In the genomic region with DNA sequence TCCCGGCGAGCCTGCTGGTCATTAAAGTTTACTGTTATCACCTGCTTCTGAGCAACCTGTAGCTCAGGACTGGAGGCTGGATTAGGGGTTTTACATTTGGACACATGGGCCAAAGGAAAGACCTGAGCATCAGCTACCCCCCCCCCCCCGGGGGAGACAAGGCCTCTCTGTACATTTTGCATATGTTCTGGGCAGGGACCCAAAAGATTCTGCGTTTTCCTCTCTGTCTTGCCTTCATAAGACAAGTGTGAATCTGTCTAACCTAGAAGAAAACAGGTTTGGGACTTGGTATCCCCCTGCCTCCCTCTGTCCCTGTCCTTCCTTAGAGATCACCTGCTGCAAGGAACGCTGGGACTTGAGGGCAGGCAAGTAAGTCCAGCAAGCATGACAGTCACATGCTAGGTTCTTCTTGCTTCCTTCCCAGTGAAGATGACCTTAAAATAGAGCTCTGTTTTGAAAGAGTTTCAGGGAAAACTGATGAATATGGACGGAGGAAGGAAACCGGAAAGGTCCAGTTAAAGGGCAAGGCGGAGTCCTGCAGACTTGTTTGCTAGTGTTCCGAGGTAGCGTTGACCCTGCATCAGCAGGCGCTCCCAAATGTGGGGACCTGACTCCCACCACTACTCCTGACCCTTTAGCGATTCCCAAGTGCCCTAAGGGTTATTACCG, we compare ENCODE assay signal across 11 mouse cellular contexts. TPM values are rescaled to one million over a fixed set of nuclear protein-coding genes. Genes with fewer than 3 reads are reported as not detected.
DNase-seq lines count a peak whose midpoint lies in the region; ATAC-seq and TF ChIP-seq lines count a peak whose summit lies in the region.
"Had no signal": no experiment of that assay in that cellular context is flagged by ENCODE, and none has a peak within 500 bp of the region (broad histone marks: within the 10 kb centered on the region; RNA-seq: fewer than 3 reads in every experiment).

No protein-coding gene starts in this region.

- no peaks in the 10 kb centered on the region for H3K79me2 ChIP-seq in CH12.LX (replicated peaks; ENCODE audit: control insufficient read depth, extremely low read depth, insufficient read depth, poor library complexity, severe bottlenecking)

- H3K4me2 ChIP-seq in kidney, embryonic 16.5 days (replicated peaks; ENCODE audit: low read depth, low read length) = no peak overlapping the region
- H3K4me2 ChIP-seq in CH12.LX (ENCODE audit: insufficient read depth, low read depth, poor library complexity, severe bottlenecking) = no peak overlapping the region
- H3K4me2 ChIP-seq in heart, embryonic 15.5 days = peak overlapping the region; percentile 56; the same call in 1 of the 2 replicates

- no peak overlapping the region for H3K9ac ChIP-seq in kidney, embryonic 16.5 days (replicated peaks; ENCODE audit: low read length)
- H3K9ac ChIP-seq in CH12.LX (ENCODE audit: insufficient read depth, low read depth) = no peak overlapping the region
- H3K9ac ChIP-seq in heart, embryonic 15.5 days = no peak overlapping the region

- TF ChIP-seq POLR2A in CH12.LX (IDR thresholded peaks at IDR 0.05; ENCODE audit: low read depth, low read length) = no peak
- no peak for TF ChIP-seq POLR2A in bone marrow macrophage, adult 2 months (IDR thresholded peaks at IDR 0.05; ENCODE audit: borderline replicate concordance, low read depth, low read length)

- H3K36me3 ChIP-seq in kidney, embryonic 16.5 days (ENCODE audit: insufficient read depth, low read length) = no peaks in the 10 kb centered on the region
- no peaks in the 10 kb centered on the region for H3K36me3 ChIP-seq in CH12.LX (replicated peaks in 1 of 2; ENCODE audit: control insufficient read depth in 1 of 2, insufficient read depth in 1 of 2, low read length in 1 of 2)
- H3K36me3 ChIP-seq in heart, embryonic 15.5 days = no peaks in the 10 kb centered on the region

- TF ChIP-seq EP300 in CH12.LX (IDR thresholded peaks at IDR 0.05; ENCODE audit: low read length) = no peak

- DNase-seq in kidney, postnatal 14 days = no peak
- peak; percentile 34 for DNase-seq in CH12.LX (ENCODE audit: extremely low read depth)
- no peak for DNase-seq in B cell, adult 2 months
- DNase-seq in retina, postnatal 1 day = no peak
- DNase-seq: adrenal gland, postnatal 14 days; gastrocnemius, postnatal 14 days; kidney, adult 11 months; thymus, postnatal 4 days had no signal

- H3K4me3 ChIP-seq in kidney, embryonic 16.5 days (ENCODE audit: low read length) = no peak overlapping the region
- H3K4me3 ChIP-seq in CH12.LX (replicated peaks in 1 of 3; ENCODE audit: low read depth in 2 of 3, low read length in 2 of 3, poor library complexity in 1 of 3) = no peak overlapping the region
- no peak overlapping the region for H3K4me3 ChIP-seq in bone marrow macrophage, adult 2 months (ENCODE audit: insufficient read depth, low read length)
- H3K4me3 ChIP-seq in heart, embryonic 15.5 days = no peak overlapping the region

- H3K4me1 ChIP-seq in kidney, embryonic 16.5 days (ENCODE audit: insufficient read depth, low read length) = peaks cover 9% of the 10 kb centered on the region
- peaks cover 6 to 49% of the 10 kb centered on the region in 2 experiments; a peak in 3 of 4 replicates for H3K4me1 ChIP-seq in CH12.LX (ENCODE audit: control insufficient read depth in 1 of 2, insufficient read depth in 2 of 2)
- H3K4me1 ChIP-seq in bone marrow macrophage, adult 2 months (ENCODE audit: control insufficient read depth, insufficient read depth, low read length) = peaks cover 22% of the 10 kb centered on the region
- H3K4me1 ChIP-seq in heart, embryonic 15.5 days (replicated peaks) = peaks cover 53% of the 10 kb centered on the region

- no peak for TF ChIP-seq RAD21 in CH12.LX (IDR thresholded peaks at IDR 0.05; ENCODE audit: low read depth, low read length)

- H3K27ac ChIP-seq in kidney, embryonic 16.5 days (ENCODE audit: low read length) = peak overlapping the region; percentile 49
- H3K27ac ChIP-seq in CH12.LX (ENCODE audit: insufficient read depth, low read depth) = no peak overlapping the region
- H3K27ac ChIP-seq in bone marrow macrophage, adult 2 months (ENCODE audit: insufficient read depth, low read depth, low read length) = peak overlapping the region; percentile 27
- H3K27ac ChIP-seq in heart, embryonic 15.5 days = peak overlapping the region; percentile 95

- TF ChIP-seq CTCF in CH12.LX (conservative IDR thresholded peaks at IDR 0.05 in 1 of 2, IDR thresholded peaks at IDR 0.05 in 1 of 2; ENCODE audit: low read depth in 2 of 2, low read length in 2 of 2) = no peak
- TF ChIP-seq CTCF in bone marrow macrophage, adult 2 months (IDR thresholded peaks at IDR 0.05; ENCODE audit: low read depth, low read length) = no peak

- in situ Hi-C loops in CH12.LX (cut with MboI; ENCODE audit: low pct_ligation_motif_present, low pct_unique_long_range_greater_than_20kb, low sequenced_read_pairs) = loop anchor here (10.0 kb wide), 1 partner anchor 360 kb away; no protein-coding TSS in a partner anchor

- no peaks in the 10 kb centered on the region for H3K9me3 ChIP-seq in kidney, embryonic 16.5 days (ENCODE audit: low read length)
- H3K9me3 ChIP-seq in CH12.LX (replicated peaks; ENCODE audit: low read length) = no peaks in the 10 kb centered on the region
- no peaks in the 10 kb centered on the region for H3K9me3 ChIP-seq in heart, embryonic 15.5 days (replicated peaks)

- dilution Hi-C loops in CH12.LX (cut with MboI; ENCODE audit: extremely low pct_ligation_motif_present, extremely low pct_unique_long_range_greater_than_20kb, low sequenced_read_pairs) = no loop called here

- WGBS in kidney, embryonic 16.5 days = 60% methylated on average over 13 of the region's 13 CpGs
- WGBS in heart, embryonic 15.5 days = 64% methylated on average over 13 of the region's 13 CpGs

- no peak for ATAC-seq in kidney, embryonic 16.5 days (ENCODE audit: low FRiP score, low TSS enrichment)
- ATAC-seq in heart, embryonic 15.5 days (replicated peaks; ENCODE audit: insufficient number of reproducible peaks, insufficient read depth, low FRiP score, low read depth) = no peak

- H3K27me3 ChIP-seq in kidney, embryonic 16.5 days (ENCODE audit: insufficient read depth, low read length) = no peaks in the 10 kb centered on the region
- no peaks in the 10 kb centered on the region for H3K27me3 ChIP-seq in CH12.LX (replicated peaks)
- no peaks in the 10 kb centered on the region for H3K27me3 ChIP-seq in heart, embryonic 15.5 days

TF ChIP-seq in CH12.LX, 34 proteins besides CTCF, POLR2A, EP300 and RAD21:
- TF ChIP-seq CHD1 (IDR thresholded peaks at IDR 0.05; ENCODE audit: low read depth, low read length) (no peak), JUN (IDR thresholded peaks at IDR 0.05; ENCODE audit: insufficient read depth, low read depth, low read length) (no peak), IRF4 (IDR thresholded peaks at IDR 0.05; ENCODE audit: low read depth, low read length) (no peak), POLR2AphosphoS2 (IDR thresholded peaks at IDR 0.05; ENCODE audit: low read depth, low read length) (no peak), ZKSCAN1 (IDR thresholded peaks at IDR 0.05; ENCODE audit: borderline replicate concordance, low read depth, low read length) (no peak), ZC3H11A (IDR thresholded peaks at IDR 0.05; ENCODE audit: low read depth, low read length) (no peak), MAFK (IDR thresholded peaks at IDR 0.05; ENCODE audit: insufficient replicate concordance, low read length) (no peak), UBTF (IDR thresholded peaks at IDR 0.05; ENCODE audit: low read depth, low read length) (no peak), USF2 (conservative IDR thresholded peaks at IDR 0.05; ENCODE audit: low read depth, low read length) (no peak), TCF12 (IDR thresholded peaks at IDR 0.05; ENCODE audit: low read depth, low read length) (no peak), NRF1 (IDR thresholded peaks at IDR 0.05; ENCODE audit: low read depth, low read length) (no peak), ZNF384 (IDR thresholded peaks at IDR 0.05; ENCODE audit: low read depth, low read length) (no peak), MAX (IDR thresholded peaks at IDR 0.05; ENCODE audit: low read length) (no peak), KAT2A (IDR thresholded peaks at IDR 0.05; ENCODE audit: insufficient replicate concordance, low read length) (no peak), JUND (conservative IDR thresholded peaks at IDR 0.05; ENCODE audit: low read depth, low read length) (no peak), RCOR1 (conservative IDR thresholded peaks at IDR 0.05; ENCODE audit: low read depth, low read length) (no peak)
TF ChIP-seq in CH12.LX: peak in this region for 0.

RNA-seq across cellular contexts. Expression of a gene that starts 13.6 kb away (rescaled TPM):
- polyA plus RNA-seq in kidney, embryonic 16.5 days (2015; fragmentation: Nextera tagmentation; extraction: Ambion mirVana) = 28.7 TPM in 2 replicates
- 24.6 and 41.0 TPM in 2 replicates for total RNA-seq in CH12.LX (2012; rRNA removed)
- 23.6 and 25.0 TPM in 2 replicates for total RNA-seq in CH12.LX (2014; rRNA removed)
- 22.5 and 28.3 TPM in 2 replicates for polyA plus RNA-seq in CH12.LX (2012; ENCODE audit: insufficient read length, low read depth)
- 8.8 and 9.9 TPM in 2 replicates for polyA plus RNA-seq in bone marrow macrophage, adult 2 months (2012; ENCODE audit: insufficient read depth, insufficient read length, missing spikeins)
- 27.1 and 30.5 TPM in 2 replicates for polyA plus RNA-seq in heart, embryonic 15.5 days (2015; fragmentation: Nextera tagmentation; extraction: Ambion mirVana)

RNA-seq across cellular contexts. Expression of a gene that starts 32.4 kb away (rescaled TPM):
- 6.9 and 8.0 TPM in 2 replicates for polyA plus RNA-seq in kidney, embryonic 16.5 days (2015; fragmentation: Nextera tagmentation; extraction: Ambion mirVana)
- total RNA-seq in CH12.LX (2012; rRNA removed) (1.4 and 1.7 TPM in 2 replicates), CH12.LX (2014; rRNA removed) (1.5 and 1.6 TPM in 2 replicates)
- polyA plus RNA-seq in CH12.LX (2012; ENCODE audit: insufficient read length, low read depth) = 2.0 and 2.6 TPM in 2 replicates
- 0.87 and 1.8 TPM in 2 replicates for polyA plus RNA-seq in bone marrow macrophage, adult 2 months (2012; ENCODE audit: insufficient read depth, insufficient read length, missing spikeins)
- 16.0 and 17.8 TPM in 2 replicates for polyA plus RNA-seq in heart, embryonic 15.5 days (2015; fragmentation: Nextera tagmentation; extraction: Ambion mirVana)
